Mouse (Mus musculus) kidney, embryonic 15.5 days (tissue): ENCODE data around the gene Kap. TPM values are rescaled to one million over a fixed set of nuclear protein-coding genes. Genes with fewer than 3 reads are reported as not detected.

ENCODE experiments used
- polyA plus RNA-seq: library from polyadenylated mRNA; unstranded; fragments of >200 nt; fragmentation: Nextera tagmentation; extraction: Ambion mirVana; gene quantifications from 2 replicates; pipeline ENCODE4 v1.2.1, GENCODE M21; 2015

Kap gene
- polyA plus RNA-seq, 1 experiment from 2014 or later, result 0.53 TPM

Other genes with a start within 250 kb of the Kap start
- gene Etv6, start 181.9 kb upstream of the Kap start, polyA plus RNA-seq, result 11.4 and 13.0 TPM in 2 replicates